Mouse (Mus musculus): ENCODE data around the gene Apcs. TPM values are rescaled to one million over a fixed set of nuclear protein-coding genes. Genes with fewer than 3 reads are reported as not detected.

The Apcs gene
- polyA plus RNA-seq, 1 experiment from 2014 or later = not detected

- Histone ChIP-seq H3K27me3 (ENCODE audit: control insufficient read depth, insufficient read depth, low read length) (no peaks in the 10 kb centered on the region), H3K4me3 (ENCODE audit: low read depth, low read length) (no peak overlapping the region), H3K4me1 (replicated peaks; ENCODE audit: control insufficient read depth, insufficient read depth, low read length) (no peaks in the 10 kb centered on the region), H3K9ac (ENCODE audit: low read depth, low read length) (no peak overlapping the region), H3K27ac (ENCODE audit: low read depth, low read length) (no peak overlapping the region), H3K4me2 (replicated peaks; ENCODE audit: low read depth, low read length) (no peak overlapping the region), H3K36me3 (ENCODE audit: control insufficient read depth, insufficient read depth, low read length) (no peaks in the 10 kb centered on the region), H3K9me3 (ENCODE audit: control insufficient read depth, low read length) (no peaks in the 10 kb centered on the region)
- peak; percentile 78 for ATAC-seq (ENCODE audit: low FRiP score)
- WGBS = 51% methylated on average over 2 of the region's 2 CpGs
- no peak for DNase-seq (ENCODE audit: low spot score)
Measured at GRCm38 (mm10) chr1:172847044-172847761, 47.6 kb downstream of the Apcs start.

Other genes with a start within 250 kb of the Apcs start
- 0.28 TPM in 1 of 2 replicates, not detected in the other for gene Crp, start 197.0 kb downstream of the Apcs start, polyA plus RNA-seq (2014; fragmentation: Nextera tagmentation; extraction: Ambion mirVana)
- gene Olfr16, start 55.4 kb upstream of the Apcs start, polyA plus RNA-seq (2014; fragmentation: Nextera tagmentation; extraction: Ambion mirVana) = not detected in 2 replicates
- not detected in 2 replicates for gene Olfr1408, start 242.3 kb upstream of the Apcs start, polyA plus RNA-seq (2014; fragmentation: Nextera tagmentation; extraction: Ambion mirVana)

All from hindbrain, embryonic 11.5 days (tissue).